Mouse (Mus musculus): ENCODE data around the gene Lrrtm1. TPM values are rescaled to one million over a fixed set of nuclear protein-coding genes. Genes with fewer than 3 reads are reported as not detected.

Gene Lrrtm1
- 6.2 and 7.1 TPM in 2 replicates for polyA plus RNA-seq (2012; rRNA removed)

DNA sequence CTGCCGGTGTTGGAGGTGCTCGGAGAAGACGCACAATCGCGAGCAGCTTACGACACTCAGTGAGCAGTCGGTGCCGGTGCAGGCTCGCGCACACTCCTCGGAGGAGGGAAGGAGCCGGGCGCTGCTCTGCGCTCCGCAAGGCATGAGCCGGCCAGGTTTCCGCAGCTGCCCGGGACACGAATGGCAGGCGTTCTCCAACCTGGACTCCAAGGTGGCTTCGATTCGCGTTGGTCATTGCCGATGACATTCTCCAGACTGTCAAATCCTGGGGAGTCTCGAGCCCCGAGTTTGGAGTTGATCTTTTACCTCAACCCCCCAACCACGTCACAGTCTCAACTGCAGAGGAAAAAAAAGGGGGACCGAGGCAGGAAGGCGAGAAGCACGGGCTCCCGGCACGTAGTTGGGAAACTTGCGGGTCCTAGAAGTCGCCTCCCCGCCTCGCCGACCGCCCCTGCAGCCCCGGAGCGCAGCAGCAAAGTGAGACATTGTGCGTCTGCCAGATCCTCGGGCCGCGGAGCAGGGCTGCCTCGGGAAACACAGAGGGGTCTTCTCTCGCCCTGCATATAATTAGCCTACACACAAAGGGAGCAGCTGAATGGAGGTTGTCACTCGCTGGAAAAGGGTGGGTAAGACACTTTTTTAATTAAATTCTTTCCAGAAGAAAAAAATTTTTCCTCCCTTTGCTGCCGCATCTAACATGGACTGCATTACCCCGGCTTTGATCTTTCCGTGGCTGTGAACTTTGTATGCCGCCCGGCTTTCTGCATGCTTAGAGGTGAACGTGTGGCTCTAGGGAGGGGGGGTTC is at the start of gene Lrrtm1:
Lrrtm1 (plus strand) TSS at position 89 of the 806 bp plus-strand sequence.

